Mouse (Mus musculus) midbrain, embryonic 16.5 days (tissue): ENCODE results near the gene Sap30bp. TPM values are rescaled to one million over a fixed set of nuclear protein-coding genes. Genes with fewer than 3 reads are reported as not detected.

Experiments
- ATAC-seq: fragments of 200-750 bp; cut with Nextera tagmentation; 2 replicates; pipeline ENCODE4 v1.8.0; 2017; ENCODE audit warnings: moderate TSS enrichment
- H3K27ac ChIP-seq: fragments of 300-500 bp; sonication (generic); 2 replicates; pipeline ENCODE4 v1.5.1; 2014; ENCODE audit warnings: mild to moderate bottlenecking, low read length, mixed read lengths
- H3K27me3 ChIP-seq: fragments of 300-500 bp; sonication (generic); 2 replicates; pipeline ENCODE4 v1.6.1; 2014; ENCODE audit warnings: low read depth, low read length, mixed read lengths; ENCODE audit not compliant: control insufficient read depth, insufficient read depth
- H3K36me3 ChIP-seq: fragments of 300-500 bp; sonication (generic); 2 replicates; pipeline ENCODE4 v1.6.1; 2014; ENCODE audit warnings: mild to moderate bottlenecking, low read length, moderate library complexity, mixed read lengths; ENCODE audit not compliant: control insufficient read depth, insufficient read depth
- H3K4me1 ChIP-seq: fragments of 300-500 bp; sonication (generic); 2 replicates; pipeline ENCODE4 v1.6.1; 2014; ENCODE audit warnings: mild to moderate bottlenecking, low read length, mixed read lengths; ENCODE audit not compliant: control insufficient read depth, insufficient read depth
- H3K4me2 ChIP-seq: fragments of 300-500 bp; sonication (generic); 2 replicates; pipeline ENCODE4 v1.6.1; 2014; ENCODE audit warnings: mild to moderate bottlenecking, low read length, mixed read lengths
- H3K4me3 ChIP-seq: fragments of 300-500 bp; sonication (generic); 2 replicates; pipeline ENCODE4 v1.5.1; 2014; ENCODE audit warnings: low read depth, mild to moderate bottlenecking, low read length, moderate library complexity, mixed read lengths
- H3K9ac ChIP-seq: fragments of 300-500 bp; sonication (generic); 2 replicates; pipeline ENCODE4 v1.6.1; 2014; ENCODE audit warnings: low read depth, low read length, mixed read lengths
- H3K9me3 ChIP-seq: fragments of 300-500 bp; sonication (generic); replicated peaks from 2 replicates; pipeline ENCODE4 v1.6.1; 2014; ENCODE audit warnings: mild to moderate bottlenecking, low read length, mixed read lengths; ENCODE audit not compliant: control insufficient read depth, poor library complexity, severe bottlenecking
- WGBS: fragments of 180-500 bp; shearing (Covaris S2); extraction: QIAGEN DNeasy Blood & Tissue Kit; methylation state at CpG from one replicate; pipeline ENCODE4 v1.1.7; 2014; 5-methylcytosine and 5-hydroxymethylcytosine counted together
- polyA plus RNA-seq: library from polyadenylated mRNA; unstranded; fragments of >200 nt; fragmentation: Nextera tagmentation; extraction: Ambion mirVana; gene quantifications from 2 replicates; pipeline ENCODE4 v1.2.1, GENCODE M21; 2015

Gene Sap30bp
- polyA plus RNA-seq, 1 experiment from 2014 or later, result 49.0 TPM

GRCm38 (mm10) chr11:115919073-115919472, 14.0 kb upstream of the Sap30bp start:
- no peak overlapping the region for H3K4me2 ChIP-seq
- no peaks in the 10 kb centered on the region for H3K27me3 ChIP-seq
- WGBS, result 90% methylated on average over 5 of the region's 5 CpGs
- no peaks in the 10 kb centered on the region for H3K9me3 ChIP-seq
- H3K27ac ChIP-seq, result no peak overlapping the region
- no peak for ATAC-seq
- no peak overlapping the region for H3K4me3 ChIP-seq
- H3K4me1 ChIP-seq, result no peaks in the 10 kb centered on the region
- no peak overlapping the region for H3K9ac ChIP-seq
- H3K36me3 ChIP-seq, result peaks cover 7% of the 10 kb centered on the region

- 43% methylated on average over 6 of the region's 6 CpGs for WGBS
- ATAC-seq, result no peak
- H3K27ac ChIP-seq, result no peak overlapping the region
- H3K4me1 ChIP-seq, result no peaks in the 10 kb centered on the region
- H3K9ac ChIP-seq, result no peak overlapping the region
- H3K9me3 ChIP-seq, result no peaks in the 10 kb centered on the region
- no peak overlapping the region for H3K4me3 ChIP-seq
- H3K4me2 ChIP-seq, result no peak overlapping the region
- H3K36me3 ChIP-seq, result peaks cover 7% of the 10 kb centered on the region
- H3K27me3 ChIP-seq, result no peaks in the 10 kb centered on the region
Observed at GRCm38 (mm10) chr11:115920110-115920818, 12.8 kb upstream of the Sap30bp start.

GRCm38 (mm10) chr11:115921986-115922385, 11.1 kb upstream of the Sap30bp start:
- ATAC-seq, result no peak
- H3K27me3 ChIP-seq, result no peaks in the 10 kb centered on the region
- H3K27ac ChIP-seq, result no peak overlapping the region
- no peaks in the 10 kb centered on the region for H3K9me3 ChIP-seq
- H3K4me2 ChIP-seq, result no peak overlapping the region
- no peak overlapping the region for H3K9ac ChIP-seq
- H3K4me1 ChIP-seq, result no peaks in the 10 kb centered on the region
- H3K4me3 ChIP-seq, result no peak overlapping the region
- H3K36me3 ChIP-seq, result 0 out of 2 replicates have a peak, but pooled peaks cover 3% of the 10 kb centered on the region
- WGBS, result 100% methylated on average over 1 of the region's 1 CpGs

- no peaks in the 10 kb centered on the region for H3K9me3 ChIP-seq
- H3K27ac ChIP-seq, result no peak overlapping the region
- no peak overlapping the region for H3K9ac ChIP-seq
- H3K27me3 ChIP-seq, result no peaks in the 10 kb centered on the region
- H3K4me1 ChIP-seq, result peaks cover 15% of the 10 kb centered on the region
- no peak overlapping the region for H3K4me3 ChIP-seq
- H3K36me3 ChIP-seq, result 0 out of 2 replicates have a peak, but pooled peaks cover 4% of the 10 kb centered on the region
- 90% methylated on average over 8 of the region's 8 CpGs for WGBS
- ATAC-seq, result no peak
- no peak overlapping the region for H3K4me2 ChIP-seq
Observed at GRCm38 (mm10) chr11:115929031-115929430, 4.1 kb upstream of the Sap30bp start.

- Histone ChIP-seq H3K9ac (no peak overlapping the region), H3K4me3 (no peak overlapping the region), H3K9me3 (no peaks in the 10 kb centered on the region), H3K27me3 (no peaks in the 10 kb centered on the region), H3K36me3 (0 out of 2 replicates have a peak, but pooled peaks cover 4% of the 10 kb centered on the region), H3K27ac (no peak overlapping the region), H3K4me1 (peaks cover 23% of the 10 kb centered on the region), H3K4me2 (no peak overlapping the region)
- no peak for ATAC-seq
- 85% methylated on average over 2 of the region's 3 CpGs for WGBS
Observed at GRCm38 (mm10) chr11:115929818-115930217, 3.3 kb upstream of the Sap30bp start.

- 81% methylated on average over 3 of the region's 3 CpGs for whole genome bisulfite sequencing
- Histone ChIP-seq H3K36me3 (0 out of 2 replicates have a peak, but pooled peaks cover 4% of the 10 kb centered on the region), H3K4me2 (no peak overlapping the region), H3K27me3 (no peaks in the 10 kb centered on the region), H3K4me1 (peaks cover 30% of the 10 kb centered on the region), H3K4me3 (no peak overlapping the region), H3K9me3 (no peaks in the 10 kb centered on the region), H3K27ac (no peak overlapping the region), H3K9ac (no peak overlapping the region)
- no peak for ATAC-seq
Observed at GRCm38 (mm10) chr11:115931235-115931634, 1.8 kb upstream of the Sap30bp start.

DNA sequence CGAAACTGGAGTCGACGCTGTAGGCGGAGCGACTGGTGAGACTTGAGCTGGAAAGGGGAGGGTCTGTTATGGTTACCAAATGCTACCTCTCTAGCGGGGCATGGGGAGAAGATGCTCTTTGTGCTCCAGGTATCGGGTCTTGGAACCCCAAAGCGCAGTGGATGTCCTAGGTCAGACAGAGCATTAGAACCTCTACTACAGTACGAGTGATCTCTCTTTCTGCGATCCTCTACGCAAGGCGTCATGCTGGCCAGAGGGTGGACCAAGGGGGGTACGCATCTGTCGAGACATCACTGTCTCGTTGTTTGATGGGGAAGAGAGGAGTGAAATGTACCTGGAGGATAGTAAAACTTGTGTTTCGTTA, 647 bp downstream of the Sap30bp start:
- Histone ChIP-seq H3K4me1 (peaks cover 30% of the 10 kb centered on the region), H3K4me2 (peak overlapping the region; percentile 96), H3K4me3 (peak overlapping the region; percentile 88), H3K9ac (peak overlapping the region; percentile 78), H3K27ac (peak overlapping the region; percentile 70), H3K9me3 (no peaks in the 10 kb centered on the region), H3K27me3 (no peaks in the 10 kb centered on the region), H3K36me3 (peaks cover 4% of the 10 kb centered on the region)
- WGBS, result 1% methylated on average over 16 of the region's 16 CpGs
- ATAC-seq, result peak; percentile 57

DNA sequence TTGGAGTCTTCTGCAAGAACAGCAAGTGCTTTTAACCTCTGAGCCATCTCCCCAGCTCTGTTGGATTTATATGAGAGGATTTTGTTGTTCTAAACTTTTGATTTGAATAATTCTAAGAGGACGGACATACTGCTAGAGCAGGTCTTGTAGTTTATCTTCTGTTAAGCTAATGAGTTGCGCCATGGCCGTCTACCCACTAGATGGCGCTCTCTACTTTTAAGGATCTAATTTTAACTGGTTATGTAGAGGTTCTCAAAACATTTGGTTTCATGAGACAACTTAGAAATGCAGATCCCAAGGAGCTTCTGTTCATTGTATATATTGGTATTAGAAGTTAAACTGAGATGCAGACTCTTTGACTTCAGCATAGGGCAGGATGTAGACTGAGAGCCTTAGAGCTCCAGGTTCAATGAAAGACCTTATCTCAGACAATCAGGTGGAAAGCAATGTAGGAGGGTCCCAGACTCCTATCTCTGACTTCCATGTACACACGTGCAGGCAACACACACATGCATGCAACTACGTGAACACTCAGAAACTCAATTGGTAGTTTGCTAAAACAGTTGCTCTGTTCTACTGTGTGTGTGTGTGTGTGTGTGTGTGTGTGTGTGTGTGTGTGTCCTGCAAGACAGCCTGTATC, 6.7 kb downstream of the Sap30bp start:
- peaks cover 12% of the 10 kb centered on the region for H3K36me3 ChIP-seq
- no peak overlapping the region for H3K9ac ChIP-seq
- H3K4me2 ChIP-seq, result no peak overlapping the region
- no peaks in the 10 kb centered on the region for H3K27me3 ChIP-seq
- H3K27ac ChIP-seq, result no peak overlapping the region
- peaks cover 7% of the 10 kb centered on the region for H3K4me1 ChIP-seq
- H3K4me3 ChIP-seq, result no peak overlapping the region
- no peak for ATAC-seq
- no peaks in the 10 kb centered on the region for H3K9me3 ChIP-seq
- 41% methylated on average over 6 of the region's 6 CpGs for WGBS

- Histone ChIP-seq H3K4me3 (no peak overlapping the region), H3K9ac (no peak overlapping the region), H3K36me3 (peaks cover 18% of the 10 kb centered on the region), H3K9me3 (no peaks in the 10 kb centered on the region), H3K27me3 (no peaks in the 10 kb centered on the region), H3K4me1 (no peaks in the 10 kb centered on the region), H3K4me2 (no peak overlapping the region), H3K27ac (no peak overlapping the region)
- 94% methylated on average over 7 of the region's 7 CpGs for WGBS
- ATAC-seq, result no peak
Observed at GRCm38 (mm10) chr11:115941980-115942379, 8.9 kb downstream of the Sap30bp start.
